Mouse (Mus musculus) kidney, adult 2 months (tissue): Measurements from ENCODE around the gene E2f7. TPM values are rescaled to one million over a fixed set of nuclear protein-coding genes. Genes with fewer than 3 reads are reported as not detected.

ENCODE experiments used
- DNase-seq: peaks from one replicate; pipeline ENCODE4 v3.0.0; 2021
- H3K27ac ChIP-seq: fragments of 200-500 bp; 2 replicates; pipeline ENCODE4 v1.5.1; 2012; ENCODE audit warnings: low read depth, low read length, control low read depth, inconsistent platforms; ENCODE audit not compliant: insufficient read depth
- H3K27me3 ChIP-seq: fragments of 200-500 bp; replicated peaks from 2 replicates; pipeline ENCODE4 v1.6.1; 2012; ENCODE audit warnings: mild to moderate bottlenecking, moderate library complexity, low read length, inconsistent platforms; ENCODE audit not compliant: control insufficient read depth, insufficient read depth
- H3K36me3 ChIP-seq: fragments of 200-500 bp; 2 replicates; pipeline ENCODE4 v1.6.1; 2012; ENCODE audit warnings: mild to moderate bottlenecking, moderate library complexity, low read length, inconsistent platforms; ENCODE audit not compliant: control insufficient read depth, insufficient read depth
- H3K4me1 ChIP-seq: fragments of 200-500 bp; 2 replicates; pipeline ENCODE4 v1.6.1; 2011; ENCODE audit warnings: low read length; ENCODE audit not compliant: control insufficient read depth, insufficient read depth
- H3K4me3 ChIP-seq: fragments of 200-500 bp; 2 replicates; pipeline ENCODE4 v1.5.1; 2011; ENCODE audit warnings: mild to moderate bottlenecking, low read depth, low read length, control low read depth; ENCODE audit not compliant: insufficient read depth
- CTCF ChIP-seq: fragments of 200-500 bp; conservative IDR thresholded peaks from 2 replicates; pipeline ENCODE4 v1.5.1; 2011; ENCODE audit warnings: low read depth, mild to moderate bottlenecking, control low read depth, low read length, moderate library complexity, mixed read lengths; ENCODE audit not compliant: insufficient read depth, insufficient read length
- POLR2A ChIP-seq: fragments of 200-500 bp; IDR thresholded peaks from one replicate; pipeline ENCODE4 v1.6.1; 2011; ENCODE audit warnings: low read depth, low read length, control low read depth
- whole genome bisulfite sequencing: fragments of 180-500 bp; shearing (Covaris S2); methylation state at CpG from one replicate; pipeline ENCODE4 v1.1.7; 2018; 5-methylcytosine and 5-hydroxymethylcytosine counted together
- polyA plus RNA-seq: library from polyadenylated mRNA; depleted of rRNA; stranded (reverse); fragments of >200 nt; gene quantifications from 2 replicates; pipeline ENCODE4 v1.2.3, GENCODE M21; 2012

Gene E2f7
- polyA plus RNA-seq, 1 experiment: 0.09 TPM

DNA sequence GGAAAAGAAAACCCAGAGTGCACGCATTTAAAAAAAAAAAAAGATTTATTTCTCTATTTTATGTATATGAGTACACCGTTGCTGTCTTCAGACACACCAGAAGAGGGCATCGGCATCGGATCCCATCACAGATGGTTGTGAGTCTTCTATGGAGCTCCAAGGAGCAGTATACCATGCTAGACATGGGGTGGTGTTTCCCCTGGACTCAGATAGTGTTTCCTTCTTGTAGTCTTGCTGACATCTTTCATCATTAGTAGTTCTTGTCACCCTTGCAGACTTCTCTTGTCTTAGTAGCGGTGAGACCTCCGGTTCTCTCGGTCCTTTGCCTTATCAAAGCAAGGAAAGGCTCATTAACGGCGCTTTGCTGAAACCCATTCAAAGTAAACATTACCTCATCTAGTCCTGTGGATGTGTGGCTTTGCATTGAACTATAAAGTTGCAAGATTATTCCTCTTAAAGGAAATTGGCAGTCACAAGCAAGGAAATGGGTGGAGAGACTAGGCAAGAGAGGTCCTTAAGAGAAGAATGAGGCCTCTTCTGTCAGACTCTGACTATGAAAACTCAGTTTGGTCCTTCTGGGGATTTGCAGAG, 50.1 kb downstream of the E2f7 start:
- no peak overlapping the region for H3K4me3 ChIP-seq
- H3K27ac ChIP-seq: no peak overlapping the region
- DNase-seq: no peak
- no peaks in the 10 kb centered on the region for H3K4me1 ChIP-seq
- 54% methylated on average over 9 of the region's 9 CpGs for WGBS
- no peaks in the 10 kb centered on the region for H3K27me3 ChIP-seq
- TF ChIP-seq POLR2A: no peak
- no peaks in the 10 kb centered on the region for H3K36me3 ChIP-seq

DNA sequence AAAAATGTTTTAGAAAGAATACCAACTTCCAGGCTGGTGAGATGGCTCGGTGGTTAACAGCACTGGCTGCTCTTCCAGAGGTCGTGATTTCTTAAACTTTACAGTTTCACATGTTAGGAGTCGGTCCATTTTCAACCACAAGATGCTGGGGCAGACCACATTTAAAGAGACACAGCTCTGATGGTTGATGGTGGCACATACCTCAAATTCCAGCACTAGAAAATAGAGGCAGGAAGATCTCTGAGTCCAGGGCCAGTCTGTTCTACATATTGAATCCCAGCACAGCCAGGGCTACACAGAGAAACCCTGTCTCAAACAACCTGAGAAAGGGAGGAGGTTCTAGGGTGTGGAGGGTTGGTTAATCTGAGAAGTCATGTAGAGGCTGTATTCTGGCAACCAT, 56.1 kb downstream of the E2f7 start:
- no peak for DNase-seq
- TF ChIP-seq POLR2A (no peak), CTCF (no peak)
- 68% methylated on average over 3 of the region's 3 CpGs for WGBS

DNA sequence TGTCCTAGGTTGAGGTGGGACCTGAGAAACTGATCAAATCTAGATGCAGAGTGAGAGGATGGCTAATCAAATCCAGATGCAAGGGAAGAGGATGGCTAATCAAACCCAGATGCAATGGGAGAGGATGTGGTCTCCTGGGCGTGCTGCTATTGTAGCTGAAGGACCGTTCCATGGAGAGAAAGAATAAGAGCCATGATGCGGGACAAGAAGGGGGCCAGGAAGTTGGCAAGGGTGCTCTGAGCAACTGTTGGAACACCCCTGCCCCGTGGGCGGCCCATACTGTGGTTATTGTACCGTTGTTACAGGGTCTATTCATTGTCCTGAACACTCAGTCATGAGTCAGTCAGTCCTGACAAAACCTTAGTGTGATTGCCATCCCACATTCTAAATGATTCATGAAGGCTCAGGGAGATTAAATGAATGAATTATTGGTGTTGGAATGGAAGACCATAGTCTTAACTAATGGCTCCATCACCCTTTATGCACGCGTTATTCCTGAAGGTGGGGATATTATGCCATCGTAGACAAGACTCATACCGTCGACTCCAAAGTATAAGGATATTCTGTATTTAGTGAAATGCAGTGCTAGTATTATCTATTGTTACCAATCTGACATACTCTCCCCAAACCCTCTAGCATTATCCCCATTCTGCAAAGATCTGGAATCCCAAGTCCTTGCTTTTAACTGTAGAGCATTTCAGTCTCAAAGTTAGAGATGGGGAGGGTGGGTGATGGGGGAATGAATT, 59.2 kb downstream of the E2f7 start:
- H3K36me3 ChIP-seq: no peaks in the 10 kb centered on the region
- H3K4me1 ChIP-seq: peaks cover 7% of the 10 kb centered on the region; the same call in 1 of the 2 replicates
- no peak for TF ChIP-seq CTCF
- no peak for TF ChIP-seq POLR2A
- H3K27ac ChIP-seq: no peak overlapping the region
- no peak for DNase-seq
- WGBS: 79% methylated on average over 11 of the region's 11 CpGs
- no peak overlapping the region for H3K4me3 ChIP-seq
- H3K27me3 ChIP-seq: no peaks in the 10 kb centered on the region

More for the DNA sequence above, 56.1 kb downstream of the E2f7 start:
- no peak overlapping the region for H3K4me3 ChIP-seq
- peaks cover 7% of the 10 kb centered on the region; the same call in 1 of the 2 replicates for H3K4me1 ChIP-seq
- H3K27me3 ChIP-seq: no peaks in the 10 kb centered on the region
- no peaks in the 10 kb centered on the region for H3K36me3 ChIP-seq
- H3K27ac ChIP-seq: no peak overlapping the region

- peak overlapping the region; percentile 40 for H3K27ac ChIP-seq
- DNase-seq: peak; percentile 81
- H3K4me1 ChIP-seq: peaks cover 7% of the 10 kb centered on the region; the same call in 1 of the 2 replicates
- H3K36me3 ChIP-seq: no peaks in the 10 kb centered on the region
- WGBS: 22% methylated on average over 5 of the region's 5 CpGs
- TF ChIP-seq CTCF: no peak
- TF ChIP-seq POLR2A: no peak
- H3K27me3 ChIP-seq: no peaks in the 10 kb centered on the region
- no peak overlapping the region for H3K4me3 ChIP-seq
Observed at GRCm38 (mm10) chr10:110805025-110805740, 59.9 kb downstream of the E2f7 start.

- Histone ChIP-seq H3K27me3 (no peaks in the 10 kb centered on the region), H3K27ac (no peak overlapping the region), H3K4me3 (no peak overlapping the region), H3K36me3 (no peaks in the 10 kb centered on the region), H3K4me1 (peaks cover 10% of the 10 kb centered on the region; the same call in 1 of the 2 replicates)
- WGBS: 89% methylated on average over 8 of the region's 8 CpGs
- DNase-seq: no peak
- no peak for TF ChIP-seq POLR2A
- no peak for TF ChIP-seq CTCF
Observed at GRCm38 (mm10) chr10:110806471-110806870, 61.2 kb downstream of the E2f7 start.

- Histone ChIP-seq H3K27ac (no peak overlapping the region), H3K4me1 (peaks cover 9% of the 10 kb centered on the region; the same call in 1 of the 2 replicates), H3K27me3 (no peaks in the 10 kb centered on the region), H3K4me3 (no peak overlapping the region), H3K36me3 (no peaks in the 10 kb centered on the region)
- WGBS: 71% methylated on average over 2 of the region's 2 CpGs
- no peak for TF ChIP-seq POLR2A
- DNase-seq: no peak
Observed at GRCm38 (mm10) chr10:110810528-110810927, 65.3 kb downstream of the E2f7 start.

- 32% methylated on average over 10 of the region's 10 CpGs for WGBS
- Histone ChIP-seq H3K27ac (peak overlapping the region; percentile 86), H3K4me1 (peaks cover 5% of the 10 kb centered on the region; the same call in 1 of the 2 replicates), H3K27me3 (no peaks in the 10 kb centered on the region), H3K4me3 (no peak overlapping the region), H3K36me3 (no peaks in the 10 kb centered on the region)
- TF ChIP-seq CTCF (no peak), POLR2A (no peak)
- peak; percentile 66 for DNase-seq
Observed at GRCm38 (mm10) chr10:110811209-110811861, 66.1 kb downstream of the E2f7 start.
